Mouse (Mus musculus): ENCODE data around the gene Nkx2-4.

Gene Nkx2-4

DNA sequence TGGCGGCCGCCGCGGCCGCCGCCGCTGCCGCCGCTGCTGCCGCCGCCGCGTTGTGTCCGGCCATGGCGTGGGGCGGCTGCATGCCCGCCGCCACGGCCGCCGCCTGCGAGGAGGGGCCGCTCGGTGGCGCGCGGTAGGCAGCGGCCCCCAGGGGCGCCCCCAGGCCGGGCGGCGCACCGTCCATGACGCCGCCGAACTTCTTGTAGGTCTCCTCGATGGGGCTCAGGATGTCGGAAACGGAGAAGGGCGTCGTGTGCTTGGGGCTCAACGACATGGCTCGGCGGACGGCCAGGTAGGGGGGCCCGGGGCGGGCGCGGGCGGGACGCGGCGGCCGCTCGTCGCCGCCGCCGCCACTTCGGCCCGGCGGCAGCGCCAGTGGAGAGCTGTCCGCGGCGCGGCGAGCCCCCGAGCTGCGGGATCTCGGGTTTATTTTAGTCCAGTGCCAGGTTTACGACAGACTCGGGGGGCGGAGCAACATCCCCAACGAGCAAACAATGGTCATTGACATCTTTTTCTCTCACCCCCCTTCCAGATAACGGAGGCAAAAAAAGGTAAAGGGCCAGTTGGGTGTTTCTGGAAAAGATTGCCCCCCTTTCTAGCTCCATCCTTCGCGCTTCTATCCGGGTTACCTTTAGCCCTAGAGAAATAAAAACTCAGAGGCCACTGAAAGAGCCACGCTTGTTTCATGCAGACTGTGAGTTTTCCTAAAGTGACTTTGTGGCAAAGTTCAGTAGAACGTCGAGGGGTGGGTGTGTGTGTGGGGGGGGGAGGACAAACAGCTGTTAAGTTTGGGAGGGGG lies at the start of gene Nkx2-4:
Gene Nkx2-4, minus strand, starts transcription at position 374 of the 799 bp plus-strand sequence.
- no peak for DNase-seq (ENCODE audit: low read depth, low spot score)

DNA sequence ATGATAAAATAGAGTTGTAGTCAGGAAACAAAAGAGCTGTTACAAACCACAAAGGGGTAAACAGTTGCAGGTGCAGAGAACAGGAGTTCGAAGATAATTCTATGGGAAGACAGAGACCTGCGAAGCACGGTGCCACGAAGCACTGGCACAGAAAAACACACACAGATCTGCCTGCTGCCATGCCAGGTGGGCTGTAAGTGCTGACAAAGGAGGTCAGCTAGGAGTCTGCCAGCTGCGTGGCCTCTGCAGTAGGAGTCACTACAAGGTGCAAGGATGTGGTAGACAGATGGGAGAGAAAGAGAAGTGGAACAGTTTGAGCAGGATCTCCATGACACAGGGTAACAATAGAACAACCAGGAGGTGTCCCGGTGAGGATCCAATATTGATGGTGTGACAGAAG lies 42.1 kb upstream of the Nkx2-4 start:
- no peak for DNase-seq (ENCODE audit: low read depth, low spot score)

DNA sequence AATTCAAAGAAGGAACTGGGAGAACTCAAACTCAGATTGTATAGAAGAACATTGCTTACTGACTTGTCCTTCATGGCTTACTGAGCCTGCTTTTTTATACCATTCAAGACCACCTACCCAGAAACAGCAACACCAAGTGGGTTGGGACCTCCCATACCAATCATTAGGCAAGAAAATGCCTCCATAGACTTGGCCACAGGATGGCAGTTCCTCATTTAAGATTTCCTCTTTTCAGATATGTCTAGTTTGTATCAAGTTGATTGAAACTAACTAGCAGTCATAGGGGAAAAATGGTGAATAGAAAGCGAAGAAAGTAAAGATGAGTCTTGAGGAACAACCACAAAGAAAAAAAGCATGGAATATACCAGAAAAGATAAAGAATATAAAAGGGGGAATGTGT lies 34.5 kb upstream of the Nkx2-4 start:
- no peak for DNase-seq (ENCODE audit: low read depth, low spot score)

DNA sequence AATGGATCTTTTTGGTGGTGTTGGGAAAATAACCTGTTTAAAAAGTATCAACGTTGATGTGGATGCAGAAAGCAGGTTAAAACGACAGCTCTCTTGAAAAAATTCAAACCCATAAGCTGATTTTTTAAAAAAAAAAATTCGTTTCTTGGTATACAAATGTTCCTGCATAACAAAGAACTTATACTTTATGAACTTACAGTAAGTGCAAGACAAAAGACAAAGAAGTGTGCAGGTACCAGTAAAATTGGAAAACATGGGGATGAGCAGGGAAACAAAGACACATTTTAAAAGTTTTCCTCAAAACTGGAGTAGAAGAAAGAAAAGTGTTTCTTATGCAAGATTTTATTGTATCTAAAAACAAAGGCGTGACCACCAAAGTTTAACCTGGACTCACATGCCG lies 1.2 kb upstream of the Nkx2-4 start:
- no peak for DNase-seq (ENCODE audit: low read depth, low spot score)

DNA sequence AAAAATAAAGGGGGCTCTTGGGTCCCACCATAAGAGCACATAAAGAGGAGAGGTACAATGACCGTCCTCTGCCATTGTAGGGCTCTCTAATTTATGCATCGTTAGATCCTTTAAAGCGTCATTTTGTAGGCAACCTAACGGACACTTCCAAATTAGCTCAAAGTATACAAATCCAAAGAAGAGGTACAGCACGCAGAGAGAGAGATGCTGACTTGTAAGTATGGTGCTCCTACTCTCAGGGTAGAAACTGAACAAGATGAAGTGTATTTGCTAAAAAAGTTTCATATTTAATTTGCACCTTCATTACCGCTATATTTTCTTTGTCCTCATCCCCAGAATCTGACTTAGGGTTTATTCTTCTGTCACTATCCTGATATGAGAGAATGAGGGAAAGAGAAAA lies 692 bp upstream of the Nkx2-4 start:
- DNase-seq (ENCODE audit: low read depth, low spot score), result no peak

DNA sequence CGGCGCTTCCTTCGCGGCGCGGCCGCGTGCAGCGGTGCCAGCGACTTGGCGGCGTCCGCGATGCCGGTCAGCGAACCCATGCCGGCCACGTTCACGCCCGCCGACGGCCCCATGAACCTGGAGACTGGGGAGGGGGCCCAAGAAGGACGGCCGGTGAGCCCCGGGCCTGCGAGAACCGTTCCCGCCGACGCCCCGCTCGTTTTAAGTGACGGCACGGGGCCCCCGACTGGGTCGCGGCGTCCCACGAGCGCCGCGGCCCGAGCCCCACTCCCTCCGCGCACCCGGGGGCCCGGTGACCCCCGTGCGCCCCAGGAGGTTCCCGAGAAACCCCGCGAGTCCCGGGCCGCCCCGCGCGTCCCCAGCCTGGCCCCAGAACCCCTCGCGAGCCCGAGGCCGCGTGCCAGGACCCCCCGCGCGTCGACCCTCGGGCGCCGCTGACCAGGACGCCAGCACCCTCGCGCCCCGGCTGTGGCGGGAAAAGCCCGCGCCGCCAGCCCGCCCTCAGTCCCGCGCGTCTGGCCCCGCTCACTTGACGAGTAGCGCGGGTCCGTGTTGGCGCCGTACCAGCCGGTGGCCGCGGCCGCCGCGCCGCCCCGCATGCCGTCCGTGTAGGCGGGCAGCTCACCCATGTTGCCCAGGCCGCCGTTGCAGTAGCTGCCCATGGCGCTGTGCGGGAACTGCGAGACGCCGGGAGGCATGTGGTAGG lies 726 bp downstream of the Nkx2-4 start:
- DNase-seq (ENCODE audit: low read depth, low spot score), result no peak

DNA sequence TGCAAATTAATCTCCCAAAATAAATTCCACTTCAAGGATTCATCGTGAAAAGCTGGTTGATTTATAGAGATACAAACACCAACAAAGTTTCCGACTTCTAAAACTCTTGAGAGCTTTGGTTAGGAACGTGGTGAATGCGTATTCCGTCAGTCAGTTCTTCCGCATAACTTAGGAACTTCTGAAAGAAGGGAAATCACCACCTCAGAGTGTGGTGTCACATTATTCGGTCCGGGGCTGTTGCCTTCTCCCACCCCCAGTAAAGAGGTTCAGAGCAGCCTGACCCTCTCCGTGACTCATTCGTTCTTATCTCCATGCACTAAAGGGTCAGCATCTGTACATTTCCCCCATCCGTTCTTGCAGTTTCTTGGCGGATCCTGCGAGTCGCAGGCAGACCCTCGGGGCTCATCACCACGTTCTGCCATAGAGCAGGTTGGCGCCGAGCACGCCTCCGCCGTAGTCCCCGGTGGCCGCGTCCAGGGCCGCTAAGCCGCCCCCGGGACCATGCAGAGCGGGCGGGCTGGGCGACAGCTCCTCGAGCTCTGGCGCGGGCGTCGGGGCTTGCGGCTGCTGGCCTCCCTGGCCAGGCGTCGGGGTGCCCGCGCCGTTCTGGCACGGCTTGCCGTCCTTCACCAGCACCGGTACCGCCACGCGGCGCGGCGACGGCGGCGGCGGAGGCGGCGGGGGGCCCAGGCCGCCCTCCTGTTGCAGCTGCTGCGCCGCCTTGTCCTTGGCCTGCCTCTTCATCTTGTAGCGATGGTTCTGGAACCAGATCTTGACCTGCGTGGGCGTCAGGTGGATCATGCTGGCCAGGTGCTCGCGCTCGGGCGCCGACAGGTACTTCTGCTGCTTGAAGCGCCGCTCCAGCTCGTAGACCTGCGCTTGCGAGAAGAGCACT lies 1.5 kb downstream of the Nkx2-4 start:
- no peak for DNase-seq (ENCODE audit: low read depth, low spot score)

DNA sequence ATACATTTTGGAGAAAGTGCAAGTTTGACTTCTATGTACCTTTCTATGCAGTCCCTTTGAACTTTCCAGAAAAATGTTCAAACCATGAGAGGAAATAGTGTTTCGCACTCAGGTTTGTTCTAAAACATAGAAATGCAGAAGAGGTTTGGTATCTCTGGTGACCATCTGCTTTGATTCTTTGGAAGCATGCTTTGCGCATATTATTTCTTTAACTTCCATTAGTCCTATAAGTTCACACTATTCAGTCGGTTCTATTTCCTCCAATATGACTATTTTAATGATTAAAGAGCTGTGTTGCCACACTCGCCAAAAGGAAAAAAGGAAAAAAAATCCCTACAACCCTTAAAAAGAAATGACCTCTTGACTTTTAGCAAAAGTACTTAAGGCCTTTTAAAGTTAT lies 2.9 kb downstream of the Nkx2-4 start:
- no peak for DNase-seq (ENCODE audit: low read depth, low spot score)

DNA sequence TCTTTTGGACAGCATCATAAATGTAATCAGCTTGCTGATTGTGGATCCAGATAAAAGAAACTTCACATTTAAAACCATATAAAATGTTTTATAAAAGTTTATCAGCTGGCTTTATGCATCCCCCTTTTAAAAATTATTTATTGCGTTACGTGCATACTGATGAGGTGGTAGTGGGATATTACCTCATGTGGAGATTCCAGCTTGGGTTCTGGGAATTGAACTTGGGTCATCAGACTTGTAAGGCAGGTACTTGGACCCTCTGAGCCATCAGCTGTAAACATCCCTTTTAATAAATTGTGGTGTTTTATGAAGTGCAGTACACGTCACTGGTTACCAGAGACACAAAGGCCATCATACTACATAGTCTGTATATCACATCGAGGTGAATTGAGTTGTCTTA lies 10.8 kb downstream of the Nkx2-4 start:
- DNase-seq (ENCODE audit: low read depth, low spot score), result no peak

DNA sequence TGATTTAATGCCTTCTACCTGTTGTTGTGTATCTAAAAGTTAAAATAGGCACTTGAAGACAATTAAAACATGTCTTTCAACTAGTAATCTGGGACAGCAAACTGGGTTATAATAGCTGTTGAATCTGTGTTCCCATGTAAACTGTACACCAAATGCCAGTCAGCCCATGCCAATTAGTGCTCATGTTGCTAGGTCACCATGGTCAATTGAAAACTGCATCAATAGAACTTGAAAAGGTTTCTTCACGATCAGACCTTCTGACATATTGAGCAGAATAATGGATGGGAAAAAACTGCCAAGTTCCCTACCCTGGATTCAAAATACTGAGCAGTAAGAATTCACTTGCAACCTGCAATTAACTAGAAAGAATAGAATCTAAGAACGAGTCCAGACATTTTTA lies 11.3 kb downstream of the Nkx2-4 start:
- DNase-seq (ENCODE audit: low read depth, low spot score), result no peak

DNA sequence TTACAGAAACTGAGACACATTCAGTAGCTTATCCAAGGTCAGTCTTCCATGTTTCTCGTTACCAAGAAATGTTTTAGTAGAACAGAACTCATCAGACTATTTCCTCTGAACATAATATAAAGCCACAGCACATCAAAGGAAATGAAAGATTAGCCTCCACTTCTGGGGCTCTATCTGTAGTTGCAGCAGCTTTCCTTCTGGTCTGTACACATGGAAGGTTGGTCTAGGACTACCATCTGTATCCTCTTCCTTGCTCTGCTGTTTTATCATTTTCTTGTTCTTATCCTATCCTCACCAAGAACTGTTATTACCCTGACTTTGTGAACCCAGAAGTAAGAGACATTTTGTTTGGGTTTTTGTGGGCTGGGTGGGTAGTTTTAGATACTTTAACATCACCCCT lies 14.9 kb downstream of the Nkx2-4 start:
- DNase-seq (ENCODE audit: low read depth, low spot score), result no peak

DNA sequence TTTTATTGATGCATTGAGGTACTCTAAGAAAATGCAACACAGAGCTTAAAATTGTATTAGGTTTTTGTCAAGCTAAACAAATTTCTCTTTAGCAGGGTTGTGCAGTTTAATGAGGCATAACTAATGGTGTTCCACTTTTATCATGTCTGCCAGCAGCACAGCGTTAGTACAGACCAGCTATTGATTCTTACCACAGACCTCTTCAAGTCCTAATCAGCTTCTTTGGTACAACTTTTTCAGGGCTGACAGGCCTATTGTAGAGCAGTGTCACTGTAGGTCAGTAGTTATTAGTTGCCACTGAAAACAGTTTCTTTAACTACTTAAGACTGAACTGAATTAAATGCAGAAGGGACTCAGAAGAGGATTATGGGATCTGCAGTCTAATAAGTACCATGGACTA lies 16.2 kb downstream of the Nkx2-4 start:
- no peak for DNase-seq (ENCODE audit: low read depth, low spot score)

DNA sequence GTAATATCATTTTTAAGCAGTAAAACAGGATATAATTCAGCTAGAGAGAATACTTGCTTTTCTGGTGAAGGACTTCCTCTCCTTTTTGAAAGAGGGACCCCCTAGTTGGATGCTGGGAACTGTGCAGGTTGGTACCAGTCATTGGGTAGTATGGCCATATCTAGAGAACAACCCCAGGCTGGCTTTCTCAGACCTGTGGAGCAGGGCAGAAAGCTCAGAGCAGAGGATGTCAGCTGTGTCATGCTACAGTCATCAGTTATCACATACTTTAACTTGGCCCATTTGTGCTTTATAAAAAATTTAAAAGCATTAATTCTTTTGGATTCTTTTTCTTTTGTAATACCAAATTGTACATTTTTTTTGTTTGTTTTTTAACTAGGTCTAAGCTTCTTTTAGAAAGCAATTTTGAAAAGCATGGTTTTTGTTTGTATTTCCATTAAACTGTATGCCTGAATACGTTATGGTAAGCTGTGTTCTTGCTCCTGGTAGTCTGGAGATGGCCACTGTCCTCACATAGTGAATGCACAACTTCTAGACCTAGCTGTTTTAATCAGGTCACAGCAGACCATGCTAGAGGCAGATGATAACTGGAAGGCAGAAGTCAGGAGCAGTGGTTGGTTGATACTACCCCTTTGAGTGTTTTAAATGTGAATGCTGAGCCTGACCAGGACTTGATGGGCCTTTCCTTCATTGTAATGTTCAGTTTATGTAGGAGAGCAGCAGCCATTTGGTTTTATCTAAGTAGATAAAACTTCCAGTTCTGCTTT lies 17.6 kb downstream of the Nkx2-4 start:
- no peak for DNase-seq (ENCODE audit: low read depth, low spot score)

DNA sequence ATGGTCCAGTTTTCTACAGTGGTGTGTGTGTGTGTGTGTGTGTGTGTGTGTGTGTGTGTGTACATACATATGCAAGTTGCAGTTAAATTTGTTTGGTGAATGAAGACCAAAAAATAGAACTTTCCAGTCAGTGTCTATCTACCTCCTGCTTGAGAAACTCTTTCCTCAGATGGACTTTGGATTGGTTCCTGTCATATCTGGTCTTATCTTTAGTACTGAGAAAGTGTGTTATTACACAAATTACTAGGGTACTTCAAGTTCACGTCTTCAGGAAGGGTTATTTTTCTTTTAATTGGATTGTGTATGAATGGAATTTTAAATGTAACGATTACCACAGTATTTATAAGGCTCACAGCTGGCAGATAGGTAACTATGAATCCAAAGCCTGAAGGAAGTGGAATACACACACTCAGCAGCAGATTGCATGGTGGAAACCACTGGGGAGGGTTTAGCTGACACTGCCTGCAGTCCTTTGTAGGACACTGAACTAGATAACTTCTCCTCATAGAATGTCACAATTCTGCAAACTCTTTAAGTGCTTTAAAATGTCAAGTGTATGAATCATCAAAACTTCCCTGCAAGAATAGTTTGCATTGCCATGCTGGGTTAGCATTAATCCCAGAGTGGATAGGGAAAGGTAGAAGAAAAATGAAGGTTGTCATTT lies 31.9 kb downstream of the Nkx2-4 start:
- DNase-seq (ENCODE audit: low read depth, low spot score), result no peak

DNA sequence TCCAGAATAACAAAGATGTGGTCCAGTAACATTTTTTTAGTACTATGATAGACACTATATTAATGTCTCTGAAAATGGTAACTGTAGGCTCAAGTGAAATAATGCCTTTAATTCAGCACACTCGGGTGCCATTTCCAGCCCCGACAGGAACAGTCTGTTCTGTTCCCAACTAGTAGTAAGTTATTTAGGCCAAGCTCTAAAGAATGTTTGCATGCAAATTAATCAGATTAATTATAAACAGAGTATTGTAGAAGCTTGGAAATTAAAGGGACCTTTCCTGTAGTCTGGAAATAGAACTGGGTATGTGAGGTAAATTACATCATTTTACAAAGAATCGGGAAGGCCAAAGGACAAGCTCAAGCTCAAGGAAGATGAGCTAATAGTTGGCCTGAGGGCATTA lies 38.2 kb downstream of the Nkx2-4 start:
- DNase-seq (ENCODE audit: low read depth, low spot score), result no peak

DNA sequence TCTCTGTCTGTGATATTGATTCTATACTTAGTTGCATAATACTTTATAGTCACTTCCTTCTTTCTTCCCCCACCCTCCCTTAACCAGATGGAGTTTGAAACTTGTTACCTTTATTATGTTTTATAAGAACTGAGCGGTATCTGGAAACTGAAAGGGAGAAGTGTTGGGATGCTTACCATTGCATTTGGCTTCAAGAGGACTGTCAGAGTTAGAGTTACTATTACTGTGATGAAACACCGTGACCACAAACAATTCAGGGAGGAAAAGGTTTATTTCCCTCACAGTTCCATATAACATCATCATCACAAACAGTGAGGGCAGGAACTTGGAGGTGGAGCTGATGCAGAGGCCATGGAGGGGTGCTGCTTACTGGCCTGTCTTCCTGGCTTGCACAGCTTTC lies 49.4 kb downstream of the Nkx2-4 start:
- no peak for DNase-seq (ENCODE audit: low read depth, low spot score)
